Mouse (Mus musculus) neural tube, embryonic 15.5 days (tissue): ENCODE measurements around the gene Ms4a15. TPM values are rescaled to one million over a fixed set of nuclear protein-coding genes. Genes with fewer than 3 reads are reported as not detected.

Experiments
- ATAC-seq: fragments of 200-750 bp; cut with Nextera tagmentation; 2 replicates; pipeline ENCODE4 v1.8.0; 2017; ENCODE audit warnings: mild to moderate bottlenecking, moderate TSS enrichment, moderate library complexity; ENCODE audit not compliant: low FRiP score
- H3K27ac ChIP-seq: fragments of 300-500 bp; sonication (generic); replicated peaks from 2 replicates; pipeline ENCODE4 v1.5.1; 2015; ENCODE audit warnings: mild to moderate bottlenecking, inconsistent platforms
- H3K27me3 ChIP-seq: fragments of 300-500 bp; sonication (generic); replicated peaks from 2 replicates; pipeline ENCODE4 v1.6.1; 2015; ENCODE audit warnings: inconsistent platforms
- H3K36me3 ChIP-seq: fragments of 300-500 bp; sonication (generic); 2 replicates; pipeline ENCODE4 v1.6.1; 2015; ENCODE audit warnings: inconsistent platforms
- H3K4me1 ChIP-seq: fragments of 300-500 bp; sonication (generic); 2 replicates; pipeline ENCODE4 v1.6.1; 2015; ENCODE audit warnings: inconsistent platforms
- H3K4me2 ChIP-seq: fragments of 300-500 bp; sonication (generic); 2 replicates; pipeline ENCODE4 v1.6.1; 2015; ENCODE audit warnings: inconsistent platforms, mild to moderate bottlenecking, moderate library complexity
- H3K4me3 ChIP-seq: fragments of 300-500 bp; sonication (generic); replicated peaks from 2 replicates; pipeline ENCODE4 v1.5.1; 2015; ENCODE audit warnings: mild to moderate bottlenecking, inconsistent platforms
- H3K9ac ChIP-seq: fragments of 300-500 bp; sonication (generic); replicated peaks from 2 replicates; pipeline ENCODE4 v1.6.1; 2015; ENCODE audit warnings: mild to moderate bottlenecking, inconsistent platforms
- H3K9me3 ChIP-seq: fragments of 300-500 bp; sonication (generic); replicated peaks from 2 replicates; pipeline ENCODE4 v1.6.1; 2016; ENCODE audit warnings: inconsistent platforms
- WGBS: fragments of 180-500 bp; shearing (Covaris S2); methylation state at CpG from one replicate; pipeline ENCODE4 v1.1.7; 2015; ENCODE audit warnings: mixed read lengths; 5-methylcytosine and 5-hydroxymethylcytosine counted together
- polyA plus RNA-seq: library from polyadenylated mRNA; unstranded; fragments of >200 nt; fragmentation: Nextera tagmentation; extraction: Ambion mirVana; gene quantifications from 2 replicates; pipeline ENCODE4 v1.2.1, GENCODE M21; 2015

Gene Ms4a15
- polyA plus RNA-seq, 1 experiment from 2014 or later: not detected

DNA sequence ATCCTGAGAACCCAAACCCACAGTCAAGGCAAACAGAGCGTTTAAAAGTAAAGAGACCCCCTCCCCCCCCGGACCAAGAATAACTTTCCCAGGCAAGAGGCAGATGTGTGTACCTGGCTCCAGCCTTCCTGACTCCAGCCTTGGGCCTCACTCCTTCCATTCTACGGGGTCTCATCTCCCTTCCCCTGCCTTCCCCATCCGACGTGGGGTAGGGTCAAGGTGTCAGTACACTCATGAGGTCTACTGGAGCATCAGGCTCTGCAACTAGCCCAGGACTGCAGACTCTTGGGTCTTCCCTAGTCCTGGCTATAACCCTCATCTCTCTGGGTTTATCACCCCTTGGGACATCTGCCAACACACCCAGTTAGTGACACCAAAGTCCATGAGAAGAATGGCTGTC, 12.8 kb downstream of the Ms4a15 start:
- Histone ChIP-seq H3K9me3 (no peaks in the 10 kb centered on the region), H3K4me2 (no peak overlapping the region), H3K27ac (no peak overlapping the region), H3K4me3 (no peak overlapping the region), H3K36me3 (no peaks in the 10 kb centered on the region), H3K27me3 (no peaks in the 10 kb centered on the region), H3K4me1 (peaks cover 6% of the 10 kb centered on the region), H3K9ac (no peak overlapping the region)
- ATAC-seq: no peak
- 96% methylated on average over 5 of the region's 5 CpGs for WGBS

DNA sequence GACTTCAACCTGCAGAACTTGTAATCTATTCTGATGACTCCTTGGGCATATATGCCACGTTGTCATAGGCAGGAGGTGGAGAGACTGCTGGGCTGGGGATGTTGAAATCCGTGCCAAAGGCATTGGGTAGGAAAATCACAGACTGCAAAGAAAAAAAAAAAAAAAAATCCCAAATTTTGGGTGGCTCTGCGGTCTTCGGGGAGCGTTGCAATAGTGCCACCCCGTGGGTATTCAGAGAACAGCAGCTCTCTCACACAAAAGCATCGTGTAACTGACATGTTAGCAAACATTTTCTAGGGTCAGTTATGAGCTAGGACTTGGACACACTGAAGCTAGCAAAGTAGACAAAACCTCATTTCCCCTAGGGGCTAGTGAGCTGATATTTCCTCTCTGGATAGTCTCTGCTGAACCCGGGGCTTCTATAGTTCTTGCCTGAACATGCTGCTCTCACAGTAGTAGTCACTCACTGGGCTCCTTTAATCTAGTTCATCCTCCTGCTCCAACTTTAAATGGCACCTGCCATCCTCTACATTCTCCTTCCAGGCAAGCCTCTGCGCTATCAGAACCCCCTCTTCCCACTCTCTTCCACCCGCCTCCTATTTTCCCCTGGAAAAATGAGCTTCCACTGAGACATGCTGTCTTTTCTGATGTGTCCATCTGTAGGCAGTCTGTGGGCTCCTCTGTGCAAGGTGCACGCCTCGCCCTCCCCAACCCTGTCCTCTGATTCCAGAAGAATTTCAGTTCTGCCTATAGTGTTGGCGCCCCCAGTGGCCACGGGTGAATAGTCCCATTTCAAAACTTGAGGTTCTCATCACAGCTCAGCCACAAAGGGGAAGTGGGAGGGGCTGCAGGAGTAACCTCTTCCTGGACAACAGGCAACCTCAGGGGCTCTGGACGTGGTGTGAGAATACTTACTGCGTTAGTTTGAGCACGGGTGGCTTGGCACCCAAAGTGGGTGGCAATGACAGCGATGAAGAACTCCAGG, 13.6 kb downstream of the Ms4a15 start:
- ATAC-seq: peak; percentile 55; the same call in 1 of the 2 replicates
- Histone ChIP-seq H3K36me3 (no peaks in the 10 kb centered on the region), H3K9ac (no peak overlapping the region), H3K9me3 (no peaks in the 10 kb centered on the region), H3K4me3 (no peak overlapping the region), H3K4me2 (peak overlapping the region; percentile 38), H3K27me3 (no peaks in the 10 kb centered on the region), H3K27ac (no peak overlapping the region), H3K4me1 (peaks cover 6% of the 10 kb centered on the region)
- WGBS: 16% methylated on average over 18 of the region's 18 CpGs

DNA sequence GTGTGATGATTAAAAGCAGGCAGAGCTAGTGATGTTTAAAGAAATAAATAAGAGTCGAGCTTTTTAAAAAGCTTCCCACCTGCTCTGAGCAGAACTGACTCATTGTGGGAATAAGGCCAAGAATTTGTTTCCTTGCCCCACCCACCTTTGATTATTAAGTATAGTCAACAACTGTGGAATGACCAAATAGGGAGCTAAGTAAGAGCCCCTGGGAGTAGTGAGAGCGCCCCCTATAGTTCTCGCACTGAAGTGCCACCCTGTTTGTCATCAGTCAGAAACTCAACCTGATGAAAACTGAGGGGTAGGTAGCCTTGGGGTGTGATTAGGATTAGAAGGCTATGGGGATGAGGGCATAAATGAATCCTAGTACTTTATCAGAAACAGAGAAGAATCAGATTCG, 16.7 kb downstream of the Ms4a15 start:
- H3K9ac ChIP-seq: no peak overlapping the region
- H3K27me3 ChIP-seq: no peaks in the 10 kb centered on the region
- H3K4me1 ChIP-seq: peaks cover 6% of the 10 kb centered on the region
- H3K4me3 ChIP-seq: no peak overlapping the region
- no peak overlapping the region for H3K4me2 ChIP-seq
- H3K27ac ChIP-seq: no peak overlapping the region
- ATAC-seq: no peak
- WGBS: 57% methylated on average over 4 of the region's 4 CpGs
- no peaks in the 10 kb centered on the region for H3K9me3 ChIP-seq
- H3K36me3 ChIP-seq: no peaks in the 10 kb centered on the region

DNA sequence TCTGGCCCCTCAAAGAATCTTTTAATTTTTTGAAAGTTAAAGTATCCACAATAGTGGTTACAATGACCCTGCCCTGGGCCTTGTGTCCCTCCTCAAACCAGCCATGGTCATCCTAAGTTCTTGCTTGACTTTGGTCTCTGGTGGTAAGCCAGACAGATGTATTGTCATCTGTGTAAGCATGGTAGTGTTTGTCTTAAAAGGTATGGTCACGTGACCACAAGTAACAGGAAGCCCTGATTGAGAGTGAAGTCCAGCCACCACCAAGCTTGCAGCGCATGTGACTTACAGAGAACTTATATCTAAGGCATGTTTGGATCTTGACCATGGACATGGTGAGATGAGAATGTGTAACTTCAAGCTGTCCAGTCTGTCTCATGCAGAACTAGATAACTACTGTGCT, 17.9 kb downstream of the Ms4a15 start:
- Histone ChIP-seq H3K4me1 (peaks cover 6% of the 10 kb centered on the region), H3K9me3 (no peaks in the 10 kb centered on the region), H3K27me3 (no peaks in the 10 kb centered on the region), H3K27ac (no peak overlapping the region), H3K36me3 (no peaks in the 10 kb centered on the region), H3K4me2 (no peak overlapping the region), H3K9ac (no peak overlapping the region), H3K4me3 (no peak overlapping the region)
- WGBS: 77% methylated on average over 2 of the region's 2 CpGs
- ATAC-seq: no peak

DNA sequence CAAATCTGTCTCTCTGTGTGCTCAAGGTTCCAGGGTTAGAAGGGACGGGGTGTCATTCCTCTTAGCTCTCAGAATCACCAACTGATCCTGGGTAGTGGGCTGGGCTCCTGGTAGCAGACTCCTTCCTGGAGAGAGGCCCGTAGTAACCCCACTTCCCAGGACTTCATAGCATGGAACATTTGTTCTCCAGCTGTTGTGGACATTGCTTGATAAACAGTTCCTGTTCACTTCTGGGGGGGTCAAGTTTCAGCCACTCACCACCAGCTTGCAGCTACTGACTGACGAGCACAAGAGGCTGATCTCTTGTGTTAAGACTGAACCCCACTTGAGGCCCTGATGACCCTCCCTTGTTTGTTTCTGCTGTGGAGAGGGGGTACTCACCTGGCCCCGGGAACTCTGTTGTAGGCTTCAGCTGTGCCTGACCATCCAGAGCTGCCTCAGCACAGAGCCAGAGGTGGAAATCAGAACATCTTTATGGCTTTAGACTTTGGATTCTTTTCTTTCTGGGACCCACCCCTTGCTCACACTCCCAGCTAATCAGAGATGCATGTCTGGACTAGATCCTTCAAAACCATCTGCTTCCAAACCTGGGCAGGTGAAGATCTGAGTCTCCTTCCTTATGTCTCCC, 18.7 kb downstream of the Ms4a15 start, which contains the start of gene Ms4a10:
Ms4a10 (minus strand) TSS at position 433 of the 628 bp plus-strand sequence.
- H3K9ac ChIP-seq: no peak within 1 kb of the TSS
- 67% methylated on average over 4 of the region's 4 CpGs for WGBS

DNA sequence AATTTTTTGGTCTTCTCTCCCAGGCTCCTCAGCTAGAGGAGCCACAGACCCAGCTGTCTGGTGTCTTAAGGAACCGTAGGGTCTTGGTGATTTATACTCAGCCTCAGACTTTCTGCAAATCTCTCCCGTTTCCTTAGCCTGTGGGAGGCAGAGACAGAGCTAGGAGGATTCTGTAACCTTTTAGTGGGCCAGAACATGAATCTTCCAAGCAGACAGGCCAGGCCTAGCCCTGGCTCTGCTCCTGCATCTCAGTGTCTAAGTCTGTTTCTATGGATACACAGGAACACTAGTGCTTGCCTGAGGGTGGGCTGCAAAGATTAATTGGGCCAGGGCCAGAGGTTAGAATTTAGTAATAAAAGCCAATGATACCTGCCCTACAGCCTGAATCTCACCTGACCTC, 19.9 kb downstream of the Ms4a15 start:
- Histone ChIP-seq H3K4me1 (no peaks in the 10 kb centered on the region), H3K4me2 (no peak overlapping the region), H3K4me3 (no peak overlapping the region), H3K36me3 (no peaks in the 10 kb centered on the region), H3K9ac (no peak overlapping the region), H3K27me3 (no peaks in the 10 kb centered on the region), H3K27ac (no peak overlapping the region), H3K9me3 (no peaks in the 10 kb centered on the region)
- ATAC-seq: no peak
- 51% methylated on average over 2 of the region's 2 CpGs for WGBS

More for the DNA sequence above, 18.7 kb downstream of the Ms4a15 start, which contains the start of gene Ms4a10:
- H3K4me3 ChIP-seq: no peak within 1 kb of the TSS
- peaks cover 2% of the 10 kb centered on the region for H3K4me1 ChIP-seq
- H3K27me3 ChIP-seq: no peaks in the 10 kb centered on the region
- H3K9me3 ChIP-seq: no peaks in the 10 kb centered on the region
- no peaks in the 10 kb centered on the region for H3K36me3 ChIP-seq
- no peak within 1 kb of the TSS for H3K4me2 ChIP-seq
- no peak for ATAC-seq
- no peak within 1 kb of the TSS for H3K27ac ChIP-seq

DNA sequence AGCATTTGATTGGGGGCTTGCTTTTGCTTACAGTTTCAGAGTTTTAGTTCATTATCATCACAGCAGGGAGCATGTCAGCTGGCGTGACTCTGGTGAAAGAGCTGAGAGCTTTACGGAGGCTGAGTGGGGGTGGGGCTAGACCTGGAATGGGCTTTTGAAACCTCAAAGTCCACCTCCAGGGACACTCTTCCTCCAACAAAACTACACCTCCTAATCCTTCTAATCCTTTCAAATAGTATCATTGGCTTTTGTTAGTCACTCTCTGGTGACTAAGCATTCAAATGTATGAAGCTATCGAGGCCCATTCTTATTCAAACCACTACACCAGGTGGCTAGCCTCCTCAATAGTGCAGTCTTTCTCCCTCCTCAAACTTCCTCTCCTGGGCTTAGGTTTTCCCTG, 20.4 kb downstream of the Ms4a15 start:
- Histone ChIP-seq H3K4me2 (no peak overlapping the region), H3K9ac (no peak overlapping the region), H3K27me3 (no peaks in the 10 kb centered on the region), H3K36me3 (no peaks in the 10 kb centered on the region), H3K27ac (no peak overlapping the region), H3K4me1 (no peaks in the 10 kb centered on the region), H3K9me3 (no peaks in the 10 kb centered on the region), H3K4me3 (no peak overlapping the region)
- ATAC-seq: no peak
- 57% methylated on average over 3 of the region's 3 CpGs for WGBS

DNA sequence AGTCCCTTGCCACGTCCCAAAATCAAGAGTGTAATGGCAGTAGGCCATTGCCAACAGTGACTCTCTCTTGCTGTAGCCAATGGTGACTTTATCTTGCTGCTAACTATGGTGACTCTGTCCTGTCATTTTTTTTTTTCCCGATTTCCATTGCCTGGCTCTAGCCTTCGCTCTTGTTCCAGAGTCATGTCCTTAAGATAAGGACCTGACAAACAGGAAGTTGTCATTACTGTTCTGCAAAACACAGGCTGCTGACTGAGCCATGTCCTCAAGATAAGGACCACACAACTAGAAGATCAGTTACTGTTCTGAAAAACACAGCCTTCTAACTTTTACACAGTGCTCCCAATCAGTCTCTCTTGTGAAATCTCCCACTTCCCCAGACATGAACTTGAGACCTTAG, 22.6 kb downstream of the Ms4a15 start:
- ATAC-seq: no peak
- no peaks in the 10 kb centered on the region for H3K9me3 ChIP-seq
- H3K27ac ChIP-seq: no peak overlapping the region
- WGBS: 80% methylated on average over 3 of the region's 3 CpGs
- no peak overlapping the region for H3K4me2 ChIP-seq
- no peaks in the 10 kb centered on the region for H3K4me1 ChIP-seq
- H3K4me3 ChIP-seq: no peak overlapping the region
- H3K27me3 ChIP-seq: no peaks in the 10 kb centered on the region
- H3K36me3 ChIP-seq: no peaks in the 10 kb centered on the region
- H3K9ac ChIP-seq: no peak overlapping the region

DNA sequence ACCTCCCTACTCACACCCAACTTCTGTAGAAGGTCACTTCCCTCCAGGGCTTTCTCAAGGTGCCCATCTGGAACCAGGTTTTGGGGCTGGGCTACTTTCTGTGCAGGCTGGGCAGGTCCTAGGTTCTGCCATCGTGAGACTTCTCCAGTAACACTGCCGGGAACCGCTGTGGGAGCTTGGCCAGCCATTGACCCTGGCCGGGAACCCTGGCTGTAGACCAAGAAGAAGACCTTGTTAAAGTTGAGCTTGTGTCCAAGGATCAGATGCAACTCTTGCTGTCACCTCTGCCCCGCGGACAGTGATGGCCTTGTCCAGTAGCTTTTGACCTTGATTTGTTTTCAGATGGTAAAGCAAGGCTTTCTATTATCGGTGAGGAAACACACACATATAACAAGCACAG, 24.5 kb downstream of the Ms4a15 start:
- no peak overlapping the region for H3K4me3 ChIP-seq
- no peaks in the 10 kb centered on the region for H3K9me3 ChIP-seq
- H3K4me2 ChIP-seq: no peak overlapping the region
- no peaks in the 10 kb centered on the region for H3K27me3 ChIP-seq
- H3K4me1 ChIP-seq: no peaks in the 10 kb centered on the region
- no peak overlapping the region for H3K27ac ChIP-seq
- H3K36me3 ChIP-seq: no peaks in the 10 kb centered on the region
- whole genome bisulfite sequencing: 96% methylated on average over 7 of the region's 7 CpGs
- ATAC-seq: no peak
- no peak overlapping the region for H3K9ac ChIP-seq

DNA sequence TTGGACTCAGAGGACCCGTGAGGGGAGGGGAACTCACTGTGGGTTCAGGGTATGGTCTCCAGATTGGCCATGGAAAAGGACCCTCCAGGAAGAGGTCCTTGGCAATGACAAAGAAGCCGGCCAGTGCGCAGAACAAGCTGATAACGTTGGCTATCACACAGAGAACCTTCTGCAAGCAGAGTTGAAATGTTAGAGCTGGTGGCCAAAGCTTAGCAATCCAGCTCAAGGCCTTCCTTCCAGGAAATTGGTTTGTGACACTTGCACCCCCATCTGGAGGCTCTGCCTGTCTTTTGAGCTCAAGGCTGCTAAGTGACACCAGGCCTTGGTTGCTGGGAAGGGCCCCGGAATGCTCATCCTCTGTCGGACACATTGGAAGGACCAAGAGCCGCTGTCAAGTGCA, 27.3 kb downstream of the Ms4a15 start:
- no peak overlapping the region for H3K9ac ChIP-seq
- 88% methylated on average over 7 of the region's 7 CpGs for WGBS

DNA sequence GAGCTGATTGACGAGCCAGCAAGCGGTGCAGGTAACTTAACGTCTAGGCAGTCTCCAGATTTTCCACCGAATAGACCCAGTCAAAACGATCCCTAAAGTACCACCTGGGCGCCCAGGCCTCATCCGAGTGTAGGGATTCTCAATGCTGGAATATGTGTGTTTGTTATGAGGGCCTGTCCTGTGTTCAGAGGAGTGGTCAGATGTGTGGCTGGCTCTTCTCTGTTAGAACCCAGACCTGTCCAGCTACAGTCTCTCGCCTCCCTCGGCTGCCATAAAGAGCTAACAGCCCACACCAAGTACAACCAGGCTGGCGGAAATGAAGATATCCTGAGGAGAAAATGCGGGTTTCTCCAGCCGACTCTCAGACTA, 33.1 kb downstream of the Ms4a15 start:
- Histone ChIP-seq H3K4me2 (peak overlapping the region; percentile 23; the same call in 1 of the 2 replicates), H3K9ac (peak overlapping the region; percentile 26; the same call in 1 of the 2 replicates), H3K36me3 (no peaks in the 10 kb centered on the region), H3K4me1 (peaks cover 3% of the 10 kb centered on the region), H3K4me3 (no peak overlapping the region), H3K27ac (no peak overlapping the region), H3K27me3 (no peaks in the 10 kb centered on the region), H3K9me3 (no peaks in the 10 kb centered on the region)
- ATAC-seq: peak; percentile 55; the same call in 1 of the 2 replicates
- WGBS: 44% methylated on average over 12 of the region's 12 CpGs

More for the DNA sequence above, 27.3 kb downstream of the Ms4a15 start:
- H3K27ac ChIP-seq: no peak overlapping the region
- no peaks in the 10 kb centered on the region for H3K4me1 ChIP-seq
- no peaks in the 10 kb centered on the region for H3K9me3 ChIP-seq
- no peaks in the 10 kb centered on the region for H3K27me3 ChIP-seq
- H3K4me3 ChIP-seq: no peak overlapping the region
- no peak overlapping the region for H3K4me2 ChIP-seq
- H3K36me3 ChIP-seq: no peaks in the 10 kb centered on the region
- no peak for ATAC-seq
